Mouse (Mus musculus): ENCODE results near the gene Hist1h3c. TPM values are rescaled to one million over a fixed set of nuclear protein-coding genes. Genes with fewer than 3 reads are reported as not detected.

Hist1h3c gene
- polyA plus RNA-seq, 1 experiment from 2014 or later = 1.4 TPM

Small RNA genes within 50 kb of the gene (microRNA-seq; reads per million reads assigned to microRNA genes)
- gene Gm44314 (ENCODE audit: borderline replicate concordance, insufficient number of aligned reads) (not detected), gene Gm44484 (ENCODE audit: borderline replicate concordance, insufficient number of aligned reads) (not detected)

Other genes starting within 250 kb of the Hist1h3c start
- gene Hist1h4h, start 214.6 kb downstream of the Hist1h3c start, polyA plus RNA-seq (2015; fragmentation: Nextera tagmentation; extraction: Ambion mirVana) = 11.5 and 11.7 TPM in 2 replicates
- gene Hist1h2af, start 211.7 kb downstream of the Hist1h3c start, polyA plus RNA-seq (2015; fragmentation: Nextera tagmentation; extraction: Ambion mirVana) = 3.9 and 7.2 TPM in 2 replicates
- gene Hist1h3g, start 210.2 kb downstream of the Hist1h3c start, polyA plus RNA-seq (2015; fragmentation: Nextera tagmentation; extraction: Ambion mirVana) = 1.4 and 1.9 TPM in 2 replicates
- gene Hist1h2bh, start 202.2 kb downstream of the Hist1h3c start, polyA plus RNA-seq (2015; fragmentation: Nextera tagmentation; extraction: Ambion mirVana) = 0.24 and 0.48 TPM in 2 replicates
- gene Hist1h3f, start 201.6 kb downstream of the Hist1h3c start, polyA plus RNA-seq (2015; fragmentation: Nextera tagmentation; extraction: Ambion mirVana) = 0.75 and 0.84 TPM in 2 replicates
- gene Hist1h4f, start 194.0 kb downstream of the Hist1h3c start, polyA plus RNA-seq (2015; fragmentation: Nextera tagmentation; extraction: Ambion mirVana) = not detected in 2 replicates
- gene Hist1h1d, start 192.3 kb downstream of the Hist1h3c start, polyA plus RNA-seq (2015; fragmentation: Nextera tagmentation; extraction: Ambion mirVana) = 0.26 and 0.41 TPM in 2 replicates
- 3.7 and 4.0 TPM in 2 replicates for gene Hist1h3e, start 183.2 kb downstream of the Hist1h3c start, polyA plus RNA-seq (2015; fragmentation: Nextera tagmentation; extraction: Ambion mirVana)
- 38.1 and 43.6 TPM in 2 replicates for gene Hist1h2ae, start 174.4 kb downstream of the Hist1h3c start, polyA plus RNA-seq (2015; fragmentation: Nextera tagmentation; extraction: Ambion mirVana)
- 2.6 and 5.2 TPM in 2 replicates for gene Hist1h2bg, start 174.2 kb downstream of the Hist1h3c start, polyA plus RNA-seq (2015; fragmentation: Nextera tagmentation; extraction: Ambion mirVana)
- 0.86 and 1.0 TPM in 2 replicates for gene Hist1h2bf, start 171.4 kb downstream of the Hist1h3c start, polyA plus RNA-seq (2015; fragmentation: Nextera tagmentation; extraction: Ambion mirVana)
- gene Hist1h2ad, start 171.2 kb downstream of the Hist1h3c start, polyA plus RNA-seq (2015; fragmentation: Nextera tagmentation; extraction: Ambion mirVana) = 0.74 and 1.1 TPM in 2 replicates
- 1.9 and 2.4 TPM in 2 replicates for gene Hist1h3d, start 169.8 kb downstream of the Hist1h3c start, polyA plus RNA-seq (2015; fragmentation: Nextera tagmentation; extraction: Ambion mirVana)
- gene Hist1h4d, start 164.0 kb downstream of the Hist1h3c start, polyA plus RNA-seq (2015; fragmentation: Nextera tagmentation; extraction: Ambion mirVana) = 48.4 and 56.4 TPM in 2 replicates
- 1.3 and 1.7 TPM in 2 replicates for gene Hist1h2be, start 124.5 kb downstream of the Hist1h3c start, polyA plus RNA-seq (2015; fragmentation: Nextera tagmentation; extraction: Ambion mirVana)
- 13.4 and 14.3 TPM in 2 replicates for gene Hist1h1e, start 123.0 kb downstream of the Hist1h3c start, polyA plus RNA-seq (2015; fragmentation: Nextera tagmentation; extraction: Ambion mirVana)
- 0.62 and 1.6 TPM in 2 replicates for gene Hist1h2ac, start 61.7 kb downstream of the Hist1h3c start, polyA plus RNA-seq (2015; fragmentation: Nextera tagmentation; extraction: Ambion mirVana)
- 173 and 221 TPM in 2 replicates for gene Hist1h2bc, start 61.4 kb downstream of the Hist1h3c start, polyA plus RNA-seq (2015; fragmentation: Nextera tagmentation; extraction: Ambion mirVana)
- not detected in 2 replicates for gene Hist1h1t, start 49.8 kb downstream of the Hist1h3c start, polyA plus RNA-seq (2015; fragmentation: Nextera tagmentation; extraction: Ambion mirVana)
- gene Hist1h4c, start 47.1 kb downstream of the Hist1h3c start, polyA plus RNA-seq (2015; fragmentation: Nextera tagmentation; extraction: Ambion mirVana) = 3.9 and 5.8 TPM in 2 replicates
- 27.9 and 33.6 TPM in 2 replicates for gene Hfe, start 34.7 kb downstream of the Hist1h3c start, polyA plus RNA-seq (2015; fragmentation: Nextera tagmentation; extraction: Ambion mirVana)
- gene Hist1h1c, start 6.8 kb downstream of the Hist1h3c start, polyA plus RNA-seq (2015; fragmentation: Nextera tagmentation; extraction: Ambion mirVana) = 137 and 180 TPM in 2 replicates
- 0.84 and 0.95 TPM in 2 replicates for gene Hist1h2bb, start 1.1 kb upstream of the Hist1h3c start, polyA plus RNA-seq (2015; fragmentation: Nextera tagmentation; extraction: Ambion mirVana)
- 18.1 and 21.8 TPM in 2 replicates for gene Hist1h2ab, start 5.5 kb upstream of the Hist1h3c start, polyA plus RNA-seq (2015; fragmentation: Nextera tagmentation; extraction: Ambion mirVana)
- gene Hist1h3b, start 6.7 kb upstream of the Hist1h3c start, polyA plus RNA-seq (2015; fragmentation: Nextera tagmentation; extraction: Ambion mirVana) = 2.5 and 3.1 TPM in 2 replicates
- gene Hist1h4b, start 11.4 kb upstream of the Hist1h3c start, polyA plus RNA-seq (2015; fragmentation: Nextera tagmentation; extraction: Ambion mirVana) = 0.50 and 1.1 TPM in 2 replicates
- 0.52 TPM in 1 of 2 replicates, not detected in the other for gene Hist1h4a, start 15.6 kb upstream of the Hist1h3c start, polyA plus RNA-seq (2015; fragmentation: Nextera tagmentation; extraction: Ambion mirVana)
- 1.1 and 1.8 TPM in 2 replicates for gene Hist1h3a, start 16.8 kb upstream of the Hist1h3c start, polyA plus RNA-seq (2015; fragmentation: Nextera tagmentation; extraction: Ambion mirVana)
- 1.2 and 1.8 TPM in 2 replicates for gene Hist1h1a, start 18.1 kb upstream of the Hist1h3c start, polyA plus RNA-seq (2015; fragmentation: Nextera tagmentation; extraction: Ambion mirVana)
- 0.12 TPM in 1 of 2 replicates, not detected in the other for gene Trim38, start 24.3 kb upstream of the Hist1h3c start, polyA plus RNA-seq (2015; fragmentation: Nextera tagmentation; extraction: Ambion mirVana)
- gene Slc17a2, start 61.4 kb upstream of the Hist1h3c start, polyA plus RNA-seq (2015; fragmentation: Nextera tagmentation; extraction: Ambion mirVana) = 1.1 and 1.3 TPM in 2 replicates
- 0.33 and 0.57 TPM in 2 replicates for gene Slc17a3, start 93.8 kb upstream of the Hist1h3c start, polyA plus RNA-seq (2015; fragmentation: Nextera tagmentation; extraction: Ambion mirVana)
- 0.49 TPM in 1 of 2 replicates, not detected in the other for gene Slc17a1, start 122.1 kb upstream of the Hist1h3c start, polyA plus RNA-seq (2015; fragmentation: Nextera tagmentation; extraction: Ambion mirVana)
- gene Slc17a4, start 169.4 kb upstream of the Hist1h3c start, polyA plus RNA-seq (2015; fragmentation: Nextera tagmentation; extraction: Ambion mirVana) = 0.63 and 1.5 TPM in 2 replicates
- gene Hist1h2ba, start 188.6 kb upstream of the Hist1h3c start, polyA plus RNA-seq (2015; fragmentation: Nextera tagmentation; extraction: Ambion mirVana) = not detected in 2 replicates
- not detected in 2 replicates for gene Hist1h2aa, start 188.9 kb upstream of the Hist1h3c start, polyA plus RNA-seq (2015; fragmentation: Nextera tagmentation; extraction: Ambion mirVana)
- 1.8 and 1.9 TPM in 2 replicates for gene Scgn, start 245.6 kb upstream of the Hist1h3c start, polyA plus RNA-seq (2015; fragmentation: Nextera tagmentation; extraction: Ambion mirVana)